Mouse (Mus musculus): ENCODE data around the gene Slc36a4.

DNA sequence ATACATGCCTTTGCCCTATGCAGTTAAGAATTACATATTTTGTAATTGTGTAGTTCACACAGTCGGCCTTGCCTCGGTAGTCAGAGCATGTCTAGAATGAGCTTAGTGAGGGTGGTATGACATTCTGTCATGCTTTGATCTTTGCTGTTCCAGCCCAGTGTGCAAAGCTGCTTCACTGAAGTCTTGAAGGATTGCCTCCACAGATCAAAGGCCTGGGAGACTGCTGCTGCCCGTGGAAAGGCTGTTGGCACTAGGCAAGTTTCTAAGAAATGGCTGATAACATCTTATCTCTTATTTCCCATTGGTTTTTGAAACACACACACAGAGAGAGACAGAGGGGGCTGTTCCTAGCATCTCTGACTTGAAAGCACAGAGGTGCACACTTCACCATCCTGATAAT, 76.7 kb downstream of the Slc36a4 start:
- TF ChIP-seq CTCF (IDR thresholded peaks at IDR 0.05; ENCODE audit: low read depth, low read length) (no peak), POLR2A (IDR thresholded peaks at IDR 0.05; ENCODE audit: insufficient read depth, low read length) (no peak), EP300 (IDR thresholded peaks at IDR 0.05; ENCODE audit: insufficient read depth, low read depth, low read length) (no peak)
